Mouse (Mus musculus) ES-E14 (cell line): Measurements from ENCODE around the gene Otub2.

ENCODE experiments used
- ZC3H11A ChIP-seq: IDR thresholded peaks from 2 replicates; pipeline ENCODE4 v1.6.1; 2012; ENCODE audit warnings: low read depth, mild to moderate bottlenecking, inconsistent platforms, low read length, borderline replicate concordance
- ZNF384 ChIP-seq: IDR thresholded peaks from 2 replicates; pipeline ENCODE4 v1.6.1; 2012; ENCODE audit warnings: low read depth, low read length, inconsistent platforms

GRCm38 (mm10) chr12:103361539-103362307 lies 26.8 kb upstream of the Otub2 start:
- no peak for TF ChIP-seq ZNF384
- TF ChIP-seq ZC3H11A = no peak
